Mouse (Mus musculus): ENCODE measurements around the gene Cdc26. TPM values are rescaled to one million over a fixed set of nuclear protein-coding genes. Genes with fewer than 3 reads are reported as not detected.

The Cdc26 gene
- polyA plus RNA-seq (2015; fragmentation: Nextera tagmentation; extraction: Ambion mirVana): 104 and 125 TPM in 2 replicates

DNA sequence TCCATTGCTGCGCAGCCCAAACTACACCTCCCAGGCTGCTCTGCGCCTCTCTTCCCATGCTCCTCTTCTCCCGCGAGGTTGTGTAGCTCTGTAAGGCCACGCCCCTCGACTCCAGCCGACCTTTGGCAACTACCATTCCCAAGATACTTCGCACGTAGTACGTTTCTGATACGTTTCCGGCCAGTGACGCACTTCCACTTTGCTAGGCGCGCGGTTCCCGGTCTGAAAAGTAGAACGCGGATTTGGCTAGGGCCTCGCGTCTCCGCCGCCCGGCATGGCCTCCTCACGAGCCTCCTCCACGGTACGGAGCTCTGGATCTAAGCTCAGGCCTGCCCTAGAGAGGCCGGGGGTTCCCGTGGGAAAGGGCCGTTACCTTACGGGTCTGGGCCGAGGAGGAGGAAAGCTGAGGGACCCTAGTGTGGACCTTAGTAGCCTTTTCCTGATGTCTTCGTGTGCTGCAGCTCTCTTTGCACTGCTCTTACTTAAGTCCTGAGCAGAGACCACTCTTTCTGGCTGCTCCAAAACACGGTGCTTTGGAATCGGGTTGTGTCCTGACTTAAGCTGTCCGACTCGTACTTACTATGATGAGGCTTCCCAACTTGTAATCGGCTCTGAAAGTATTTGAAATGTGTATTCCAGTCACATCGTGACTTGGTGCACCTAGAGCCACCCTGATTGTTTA is at the start of gene Cdc26, which contains the start of gene Prpf4:
Gene Cdc26, minus strand, starts transcription at position 42 of the 682 bp plus-strand sequence.
Gene Prpf4, plus strand, starts transcription at position 197 of the 682 bp plus-strand sequence.
- peak within 1 kb of the TSS; percentile 70 for H3K27ac ChIP-seq (replicated peaks)
- under 1% methylated on average over 39 of the region's 39 CpGs for WGBS
- no peaks in the 10 kb centered on the region for H3K9me3 ChIP-seq
- H3K27me3 ChIP-seq: no peaks in the 10 kb centered on the region
- peak; percentile 100 for ATAC-seq (replicated peaks)
- H3K36me3 ChIP-seq: peaks cover 22% of the 10 kb centered on the region
- peak within 1 kb of the TSS; percentile 57 for H3K4me3 ChIP-seq
- H3K9ac ChIP-seq (replicated peaks): peak within 1 kb of the TSS; percentile 73
- peak within 1 kb of the TSS; percentile 53 for H3K4me2 ChIP-seq (replicated peaks)
- H3K4me1 ChIP-seq: peaks cover 44% of the 10 kb centered on the region

DNA sequence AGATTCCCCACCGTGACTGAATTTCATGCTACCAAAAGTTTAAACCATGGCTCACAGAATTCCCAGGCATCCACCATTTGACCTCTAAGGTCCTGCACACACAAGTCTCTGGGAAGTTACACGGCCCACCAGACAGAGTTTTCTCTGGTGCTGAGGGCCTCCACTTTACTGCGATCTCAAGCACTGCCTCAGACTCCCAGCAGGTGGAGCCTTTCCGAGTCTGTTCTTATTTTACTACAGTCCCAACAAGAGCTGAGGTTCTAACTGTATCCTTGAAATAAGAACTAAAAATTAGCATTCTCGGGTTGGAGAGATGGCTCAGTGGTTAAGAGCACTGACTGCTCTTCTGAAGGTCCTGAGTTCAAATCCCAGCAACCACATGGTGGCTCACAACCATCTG is 46.6 kb upstream of the Cdc26 start:
- Histone ChIP-seq H3K36me3 (no peaks in the 10 kb centered on the region), H3K4me2 (replicated peaks) (no peak overlapping the region), H3K9me3 (no peaks in the 10 kb centered on the region), H3K9ac (replicated peaks) (no peak overlapping the region), H3K27me3 (no peaks in the 10 kb centered on the region), H3K4me1 (peaks cover 5% of the 10 kb centered on the region), H3K4me3 (no peak overlapping the region), H3K27ac (replicated peaks) (no peak overlapping the region)
- no peak for ATAC-seq (replicated peaks)
- WGBS: 71% methylated on average over 5 of the region's 5 CpGs

DNA sequence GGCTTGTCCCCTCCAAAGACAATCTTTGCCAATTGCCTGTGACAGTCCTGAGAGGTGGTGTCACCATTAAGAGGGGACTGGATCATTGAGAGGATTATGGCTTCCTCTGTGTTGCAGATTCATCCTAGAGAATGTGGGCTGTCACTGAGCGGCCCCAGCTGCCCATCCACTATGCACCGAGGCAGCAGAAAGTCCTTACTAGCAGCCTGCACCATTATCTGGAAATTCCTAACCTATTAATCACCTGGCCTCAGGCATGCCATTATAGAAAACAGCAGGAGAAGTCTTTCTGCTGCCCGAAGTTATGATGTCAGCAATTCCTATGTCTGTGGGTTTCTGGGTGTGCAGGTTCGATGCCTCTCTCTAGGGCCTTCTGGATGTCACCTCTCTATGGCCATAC is 32.5 kb upstream of the Cdc26 start:
- WGBS: 74% methylated on average over 4 of the region's 4 CpGs
- Histone ChIP-seq H3K27me3 (no peaks in the 10 kb centered on the region), H3K9me3 (no peaks in the 10 kb centered on the region), H3K36me3 (no peaks in the 10 kb centered on the region), H3K4me2 (replicated peaks) (no peak overlapping the region), H3K27ac (replicated peaks) (no peak overlapping the region), H3K9ac (replicated peaks) (no peak overlapping the region), H3K4me1 (no peaks in the 10 kb centered on the region), H3K4me3 (no peak overlapping the region)
- no peak for ATAC-seq (replicated peaks)

GRCm38 (mm10) chr4:62440544-62440943 is 32.1 kb upstream of the Cdc26 start:
- Histone ChIP-seq H3K27me3 (no peaks in the 10 kb centered on the region), H3K36me3 (no peaks in the 10 kb centered on the region), H3K4me2 (replicated peaks) (no peak overlapping the region), H3K4me1 (no peaks in the 10 kb centered on the region), H3K4me3 (no peak overlapping the region), H3K27ac (replicated peaks) (no peak overlapping the region), H3K9ac (replicated peaks) (no peak overlapping the region), H3K9me3 (no peaks in the 10 kb centered on the region)
- WGBS: 78% methylated on average over 4 of the region's 4 CpGs
- no peak for ATAC-seq (replicated peaks)

- Histone ChIP-seq H3K4me1 (no peaks in the 10 kb centered on the region), H3K4me3 (no peak overlapping the region), H3K27ac (replicated peaks) (no peak overlapping the region), H3K4me2 (replicated peaks) (no peak overlapping the region), H3K36me3 (no peaks in the 10 kb centered on the region), H3K9ac (replicated peaks) (no peak overlapping the region), H3K9me3 (no peaks in the 10 kb centered on the region), H3K27me3 (no peaks in the 10 kb centered on the region)
- no peak for ATAC-seq (replicated peaks)
- 70% methylated on average over 4 of the region's 4 CpGs for WGBS
These were observed 31.4 kb upstream of the Cdc26 start for GRCm38 (mm10) chr4:62439793-62440192.

DNA sequence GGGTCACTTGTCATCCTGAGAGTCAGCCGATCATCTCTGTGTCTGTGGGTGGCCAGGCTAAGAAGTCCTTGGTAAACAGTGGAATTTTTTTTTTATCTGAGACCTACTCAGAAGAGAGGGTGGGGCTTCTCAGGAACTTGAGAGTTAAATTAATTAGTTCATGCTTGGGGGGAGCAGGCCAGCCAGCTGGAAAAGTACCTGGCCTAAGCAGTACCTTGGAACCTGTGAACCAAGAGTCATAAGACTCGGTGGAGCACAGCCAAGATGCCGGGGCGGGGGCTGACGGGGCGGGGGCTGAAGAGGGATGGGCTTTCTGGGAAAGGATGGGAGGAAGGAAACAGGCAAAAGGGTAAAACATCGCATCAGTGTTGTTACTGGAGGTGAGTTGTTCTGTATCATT is 29.4 kb upstream of the Cdc26 start:
- Histone ChIP-seq H3K4me2 (replicated peaks) (no peak overlapping the region), H3K9ac (replicated peaks) (no peak overlapping the region), H3K4me1 (no peaks in the 10 kb centered on the region), H3K27me3 (no peaks in the 10 kb centered on the region), H3K36me3 (no peaks in the 10 kb centered on the region), H3K4me3 (no peak overlapping the region), H3K9me3 (no peaks in the 10 kb centered on the region), H3K27ac (replicated peaks) (no peak overlapping the region)
- 85% methylated on average over 7 of the region's 7 CpGs for WGBS
- no peak for ATAC-seq (replicated peaks)

DNA sequence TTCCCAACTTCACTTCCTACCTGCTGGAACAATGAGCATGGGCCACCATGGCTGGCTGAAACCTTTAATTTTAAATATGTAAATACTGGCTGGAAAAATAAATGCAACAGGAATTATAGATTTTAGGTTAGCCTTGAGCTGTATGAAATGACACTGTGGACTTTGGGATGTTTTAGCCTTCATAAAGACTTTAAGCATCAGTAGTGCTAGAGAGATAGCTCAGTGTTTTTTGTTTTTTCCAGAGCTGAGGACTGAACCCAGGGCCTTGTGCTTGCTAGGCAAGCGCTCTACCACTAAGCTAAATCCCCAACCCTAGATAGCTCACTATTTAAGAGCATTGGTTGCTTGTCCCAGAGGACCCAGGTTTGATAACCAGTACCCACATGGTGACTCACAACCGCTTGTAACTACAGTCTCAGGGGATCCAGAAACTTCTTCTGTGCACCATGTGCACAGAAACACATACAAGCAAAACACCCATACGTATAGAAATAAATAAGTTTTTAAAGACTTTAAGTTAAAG is 28.9 kb upstream of the Cdc26 start:
- H3K9ac ChIP-seq (replicated peaks): no peak overlapping the region
- H3K4me1 ChIP-seq: no peaks in the 10 kb centered on the region
- no peaks in the 10 kb centered on the region for H3K36me3 ChIP-seq
- H3K27me3 ChIP-seq: no peaks in the 10 kb centered on the region
- no peak for ATAC-seq (replicated peaks)
- no peak overlapping the region for H3K27ac ChIP-seq (replicated peaks)
- no peak overlapping the region for H3K4me2 ChIP-seq (replicated peaks)
- H3K4me3 ChIP-seq: no peak overlapping the region
- H3K9me3 ChIP-seq: no peaks in the 10 kb centered on the region
- 96% methylated on average over 3 of the region's 3 CpGs for WGBS

DNA sequence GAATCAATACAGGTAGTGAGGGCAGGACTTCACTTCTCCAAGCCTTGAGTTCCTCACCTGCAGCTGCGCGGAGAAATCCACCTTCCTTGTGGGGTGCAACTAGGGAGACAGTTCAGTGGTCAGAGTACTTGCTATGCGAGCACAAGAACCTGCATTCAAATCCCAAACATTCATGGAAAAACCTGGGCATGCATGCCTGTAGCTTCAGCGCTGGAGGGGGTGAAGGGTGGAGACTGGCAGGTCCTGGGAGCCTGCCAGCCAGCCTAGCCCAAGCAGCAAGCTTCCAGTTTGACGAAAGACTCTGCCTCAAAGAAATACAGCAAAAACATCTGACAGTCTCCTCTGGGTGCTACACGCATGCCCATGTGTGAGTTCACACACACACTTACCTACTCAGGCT is 26.6 kb upstream of the Cdc26 start, which contains the start of gene Rnf183:
Gene Rnf183, minus strand, starts transcription at position 172 of the 400 bp plus-strand sequence.
- ATAC-seq (replicated peaks): no peak
- H3K4me1 ChIP-seq: no peaks in the 10 kb centered on the region
- H3K27me3 ChIP-seq: no peaks in the 10 kb centered on the region
- no peaks in the 10 kb centered on the region for H3K36me3 ChIP-seq
- 81% methylated on average over 6 of the region's 6 CpGs for WGBS
- no peak within 1 kb of the TSS for H3K4me3 ChIP-seq
- H3K9ac ChIP-seq (replicated peaks): no peak within 1 kb of the TSS
- no peak within 1 kb of the TSS for H3K4me2 ChIP-seq (replicated peaks)
- no peak within 1 kb of the TSS for H3K27ac ChIP-seq (replicated peaks)
- no peaks in the 10 kb centered on the region for H3K9me3 ChIP-seq

DNA sequence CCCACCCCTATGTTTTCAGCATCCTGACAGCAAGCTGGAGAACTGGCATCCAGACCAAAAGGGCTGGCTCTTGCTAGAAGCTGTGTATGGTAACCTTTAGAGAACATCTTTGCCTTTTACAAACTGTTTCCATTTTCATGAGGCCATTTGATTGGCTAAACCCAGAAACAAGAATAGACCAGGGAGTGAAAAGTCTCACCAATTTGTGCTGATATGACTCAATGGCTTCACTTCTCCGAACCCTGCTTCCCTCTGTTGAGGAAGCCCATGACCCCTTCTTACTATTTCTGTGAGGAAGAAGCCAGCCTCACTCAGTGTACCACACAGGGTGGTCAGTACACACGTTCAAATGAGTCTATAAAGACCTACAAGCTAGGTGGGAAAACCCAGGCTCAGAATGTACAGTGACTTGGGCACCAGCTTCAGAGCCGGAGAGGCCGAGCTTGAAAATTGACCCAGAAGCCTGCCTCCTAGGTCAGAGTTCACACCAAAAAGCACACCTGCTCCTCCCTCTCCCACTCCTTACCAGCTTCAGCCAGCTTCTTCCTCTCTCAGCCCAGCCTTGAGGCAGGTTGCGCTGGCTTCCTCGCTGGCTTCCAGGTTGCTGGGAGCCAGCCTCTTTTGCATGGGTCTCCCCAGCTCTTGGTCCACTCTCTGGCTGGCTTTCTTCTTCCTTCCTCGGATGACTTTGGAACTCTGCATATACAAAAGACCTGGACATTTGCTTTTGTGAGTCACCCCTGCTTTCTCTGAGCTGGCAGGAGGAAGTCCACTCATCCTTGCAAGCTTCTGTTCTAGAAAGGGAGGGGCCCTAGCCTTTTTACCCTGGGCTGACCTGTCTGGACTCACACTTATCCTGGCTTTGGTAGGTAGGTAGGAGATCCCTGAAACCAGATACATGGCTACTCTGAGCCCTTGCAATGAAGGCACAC is 25.8 kb upstream of the Cdc26 start:
- Histone ChIP-seq H3K9ac (replicated peaks) (no peak overlapping the region), H3K27ac (replicated peaks) (no peak overlapping the region), H3K9me3 (no peaks in the 10 kb centered on the region), H3K36me3 (no peaks in the 10 kb centered on the region), H3K27me3 (no peaks in the 10 kb centered on the region), H3K4me3 (no peak overlapping the region), H3K4me2 (replicated peaks) (no peak overlapping the region), H3K4me1 (no peaks in the 10 kb centered on the region)
- WGBS: 79% methylated on average over 7 of the region's 7 CpGs
- ATAC-seq (replicated peaks): no peak

DNA sequence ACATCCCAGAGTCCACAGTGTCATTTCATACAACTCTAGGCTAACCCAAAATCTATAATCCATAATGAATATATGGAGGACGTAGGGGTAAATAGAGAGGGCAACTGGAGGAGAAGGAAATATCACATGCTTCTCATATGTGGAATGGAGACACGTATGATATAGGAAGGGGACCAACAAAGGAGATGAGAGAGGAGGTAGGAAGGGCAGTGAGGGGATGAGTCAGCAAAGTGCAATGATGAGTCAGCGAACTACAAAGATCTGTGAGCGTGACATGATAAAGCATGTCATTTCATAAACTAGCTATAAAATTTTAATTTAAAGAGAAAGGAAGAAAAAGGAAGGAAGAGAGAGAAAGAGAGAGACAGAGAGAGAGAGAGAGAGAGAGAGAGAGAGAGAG is 23.1 kb upstream of the Cdc26 start:
- H3K36me3 ChIP-seq: no peaks in the 10 kb centered on the region
- H3K4me1 ChIP-seq: no peaks in the 10 kb centered on the region
- no peak overlapping the region for H3K9ac ChIP-seq (replicated peaks)
- no peak for ATAC-seq (replicated peaks)
- H3K27ac ChIP-seq (replicated peaks): no peak overlapping the region
- no peaks in the 10 kb centered on the region for H3K27me3 ChIP-seq
- H3K4me2 ChIP-seq (replicated peaks): no peak overlapping the region
- 82% methylated on average over 4 of the region's 4 CpGs for WGBS
- H3K9me3 ChIP-seq: no peaks in the 10 kb centered on the region
- no peak overlapping the region for H3K4me3 ChIP-seq

DNA sequence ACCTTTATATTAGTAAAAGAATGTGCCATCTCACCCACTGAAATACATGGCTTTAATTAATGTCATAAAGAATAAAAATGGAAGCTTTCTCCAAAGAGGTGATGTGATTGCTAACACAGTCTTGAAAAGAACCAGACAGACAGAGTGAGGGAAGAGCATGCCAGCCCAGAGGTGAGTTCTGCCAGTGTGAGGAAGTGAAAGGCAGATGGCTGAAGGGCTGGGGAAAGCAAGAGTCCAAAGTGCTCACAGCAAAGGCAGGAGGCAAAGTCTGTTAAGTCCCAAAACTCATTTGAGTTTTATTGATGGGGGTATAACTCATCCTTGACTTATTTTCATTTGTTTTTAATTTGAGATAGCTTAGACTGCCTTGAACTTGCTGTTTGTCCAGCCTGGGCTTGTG is 22.2 kb upstream of the Cdc26 start:
- H3K27me3 ChIP-seq: no peaks in the 10 kb centered on the region
- H3K4me2 ChIP-seq (replicated peaks): no peak overlapping the region
- H3K4me1 ChIP-seq: no peaks in the 10 kb centered on the region

DNA sequence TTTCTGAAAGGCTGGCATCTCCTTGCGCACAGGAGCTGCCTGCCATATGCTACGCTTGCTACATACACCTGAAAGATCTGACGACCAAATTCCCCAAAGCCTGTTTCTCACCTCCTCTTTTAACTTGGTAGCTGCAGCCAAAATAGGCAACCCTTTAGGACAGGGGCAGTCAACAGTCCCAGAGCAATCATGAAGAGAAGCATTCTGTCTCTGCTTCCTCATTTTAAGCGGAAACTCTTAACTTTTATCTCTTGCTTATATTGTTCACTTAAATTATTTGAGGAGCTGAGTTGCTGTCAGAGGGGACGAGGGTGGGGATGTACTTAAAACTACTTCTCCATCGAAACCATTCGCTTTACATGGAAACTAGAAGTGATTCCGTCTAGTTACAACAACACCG is 21.2 kb upstream of the Cdc26 start:
- Histone ChIP-seq H3K4me2 (replicated peaks) (no peak overlapping the region), H3K4me3 (no peak overlapping the region), H3K27ac (replicated peaks) (no peak overlapping the region), H3K36me3 (peaks cover 12% of the 10 kb centered on the region), H3K27me3 (no peaks in the 10 kb centered on the region), H3K9me3 (no peaks in the 10 kb centered on the region), H3K4me1 (no peaks in the 10 kb centered on the region), H3K9ac (replicated peaks) (no peak overlapping the region)
- no peak for ATAC-seq (replicated peaks)
- 91% methylated on average over 9 of the region's 9 CpGs for WGBS

More for the DNA sequence above, 22.2 kb upstream of the Cdc26 start:
- Histone ChIP-seq H3K4me3 (no peak overlapping the region), H3K36me3 (peaks cover 2% of the 10 kb centered on the region; the same call in 1 of the 2 replicates), H3K27ac (replicated peaks) (no peak overlapping the region), H3K9me3 (no peaks in the 10 kb centered on the region), H3K9ac (replicated peaks) (no peak overlapping the region)
- ATAC-seq (replicated peaks): no peak
